Mouse (Mus musculus): ENCODE measurements at regions not wholly inside any gene's neighbourhood (a gene's known extent, or its start where the extent isn't known, plus 50 kb on each side); places are given as distances from the start of the nearest gene placed in this dataset.

DNA sequence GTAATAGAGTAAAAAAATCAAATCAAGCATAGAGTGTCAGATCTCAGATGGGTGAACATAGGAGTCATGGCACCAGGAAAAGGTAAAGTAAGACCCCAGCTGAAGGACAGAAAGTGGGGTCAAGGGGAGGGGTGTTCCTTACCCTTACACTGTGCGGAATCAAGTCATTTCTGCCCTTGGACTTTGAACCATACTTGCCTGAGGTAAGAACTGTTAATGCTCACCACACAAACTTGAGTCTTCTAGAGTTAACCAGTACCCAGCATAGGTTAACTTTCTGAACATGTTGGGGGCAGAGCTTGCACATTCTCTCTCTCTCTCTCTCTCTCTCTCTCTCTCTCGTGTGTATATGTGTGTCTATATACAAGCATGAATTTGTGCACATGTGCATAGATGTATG, 83.7 kb upstream of the Dapk1 start:
- TF ChIP-seq GATA1 (IDR thresholded peaks at IDR 0.05; ENCODE audit: borderline replicate concordance, low read length) (no peak), FLI1 (IDR thresholded peaks at IDR 0.05; ENCODE audit: low read length) (no peak)

Data from megakaryocyte, embryonic 14.5 days (primary cell).